Mouse (Mus musculus): ENCODE results near the gene Fam19a2. TPM values are rescaled to one million over a fixed set of nuclear protein-coding genes. Genes with fewer than 3 reads are reported as not detected.

Gene Fam19a2
- 0.04 TPM for polyA plus RNA-seq (2012; fragmentation: generic; extraction: Trizol)
- long read RNA-seq, experiment 1: 0 reads
- long read RNA-seq, experiment 2, partial matches to known transcripts: 1 of 1 reads
- long read RNA-seq, experiment 2, other reads (novel, unspliced or antisense): 0 of 1 reads

- Histone ChIP-seq H3K79me2 (ENCODE audit: control insufficient read depth, insufficient read depth) (no peaks in the 10 kb centered on the region), H3K36me3 (ENCODE audit: control insufficient read depth, insufficient read depth) (no peaks in the 10 kb centered on the region), H3ac (ENCODE audit: control insufficient read depth, insufficient read length, low read depth) (peak within 1 kb of the TSS; percentile 69), H3K27me3 (ENCODE audit: control insufficient read depth, insufficient read depth, insufficient read length) (peaks cover 4% of the 10 kb centered on the region), H3K4me3 (ENCODE audit: insufficient read depth, poor library complexity, severe bottlenecking) (peak within 1 kb of the TSS; percentile 2), H3K79me3 (ENCODE audit: low read depth) (no peaks in the 10 kb centered on the region)
- TF ChIP-seq CTCF (IDR thresholded peaks at IDR 0.05; ENCODE audit: control insufficient read depth, insufficient read depth, insufficient read length) (peak; percentile 18), CEBPB (IDR thresholded peaks at IDR 0.05; ENCODE audit: low read depth) (no peak)
Observed at GRCm38 (mm10) chr10:123263876-123264309, at the start of gene Fam19a2. TSS of gene Fam19a2 (plus strand) at chr10:123263996.

DNA sequence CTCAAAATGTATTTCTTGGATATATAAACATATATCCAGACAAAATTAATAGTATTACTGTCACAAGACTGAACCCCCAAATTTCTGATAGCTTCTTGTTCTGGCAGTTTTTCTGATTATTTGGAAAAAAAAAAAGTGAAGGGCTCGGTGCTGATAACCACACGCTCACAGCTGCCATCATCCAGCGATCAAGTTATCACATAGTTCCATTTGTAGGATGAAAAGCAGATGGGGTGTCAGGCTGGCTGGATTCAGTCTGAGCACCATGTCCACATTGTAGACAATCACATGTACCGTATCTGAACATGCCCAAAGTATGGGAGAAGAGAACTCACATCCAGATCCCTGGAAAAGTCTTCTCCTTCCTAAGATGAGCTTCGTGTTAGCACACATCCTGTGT lies 41.0 kb upstream of the Fam19a2 start:
- H3K79me3 ChIP-seq (ENCODE audit: low read depth): no peaks in the 10 kb centered on the region
- H3K27me3 ChIP-seq (ENCODE audit: control insufficient read depth, insufficient read depth, insufficient read length): no peaks in the 10 kb centered on the region
- TF ChIP-seq MAX (IDR thresholded peaks at IDR 0.05) (no peak), CEBPB (IDR thresholded peaks at IDR 0.05; ENCODE audit: low read depth) (no peak)
- no peaks in the 10 kb centered on the region for H3K36me3 ChIP-seq (ENCODE audit: control insufficient read depth, insufficient read depth)
- no peak overlapping the region for H3K4me3 ChIP-seq (ENCODE audit: insufficient read depth, poor library complexity, severe bottlenecking)
- no peaks in the 10 kb centered on the region for H3K79me2 ChIP-seq (ENCODE audit: control insufficient read depth, insufficient read depth)
- no peak overlapping the region for H3ac ChIP-seq (ENCODE audit: control insufficient read depth, insufficient read length, low read depth)

- Histone ChIP-seq H3K79me3 (ENCODE audit: low read depth) (no peaks in the 10 kb centered on the region), H3K4me3 (ENCODE audit: insufficient read depth, poor library complexity, severe bottlenecking) (no peak overlapping the region), H3K27me3 (ENCODE audit: control insufficient read depth, insufficient read depth, insufficient read length) (no peaks in the 10 kb centered on the region), H3ac (ENCODE audit: control insufficient read depth, insufficient read length, low read depth) (no peak overlapping the region), H3K79me2 (ENCODE audit: control insufficient read depth, insufficient read depth) (no peaks in the 10 kb centered on the region), H3K36me3 (ENCODE audit: control insufficient read depth, insufficient read depth) (no peaks in the 10 kb centered on the region)
- TF ChIP-seq USF1 (IDR thresholded peaks at IDR 0.05; ENCODE audit: low read depth) (no peak), MYOG (IDR thresholded peaks at IDR 0.05; ENCODE audit: control insufficient read depth, extremely low read depth, insufficient read length) (no peak), CEBPB (IDR thresholded peaks at IDR 0.05; ENCODE audit: low read depth) (no peak)
Observed at GRCm38 (mm10) chr10:123229420-123229819, 34.4 kb upstream of the Fam19a2 start.

DNA sequence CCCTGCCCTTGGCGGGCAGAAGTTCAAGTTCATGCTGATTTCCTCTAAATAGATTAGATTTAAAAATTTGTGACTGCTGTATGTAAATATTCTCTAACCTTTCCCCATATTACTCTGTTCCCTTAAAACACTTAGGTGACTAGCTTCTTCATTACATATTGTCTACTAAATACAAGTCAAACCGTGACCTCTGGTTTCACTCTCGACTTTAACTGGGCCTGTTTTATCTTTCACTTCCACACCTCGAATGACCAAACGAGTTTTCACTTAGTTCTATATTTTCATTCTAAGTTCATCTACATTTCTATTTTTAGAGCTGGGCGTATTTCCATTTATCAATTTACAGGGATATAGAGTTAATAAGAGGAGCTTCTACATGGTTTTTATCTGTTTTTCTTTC lies 15.7 kb upstream of the Fam19a2 start:
- Histone ChIP-seq H3K4me3 (ENCODE audit: insufficient read depth, poor library complexity, severe bottlenecking) (no peak overlapping the region), H3K79me3 (ENCODE audit: low read depth) (no peaks in the 10 kb centered on the region), H3ac (ENCODE audit: control insufficient read depth, insufficient read length, low read depth) (no peak overlapping the region), H3K36me3 (ENCODE audit: control insufficient read depth, insufficient read depth) (no peaks in the 10 kb centered on the region), H3K27me3 (ENCODE audit: control insufficient read depth, insufficient read depth, insufficient read length) (no peaks in the 10 kb centered on the region), H3K79me2 (ENCODE audit: control insufficient read depth, insufficient read depth) (no peaks in the 10 kb centered on the region)
- no peak for TF ChIP-seq USF1 (IDR thresholded peaks at IDR 0.05; ENCODE audit: low read depth)
- no peak for TF ChIP-seq MYOD1 (IDR thresholded peaks at IDR 0.05; ENCODE audit: control insufficient read depth, insufficient read length, low read depth)
- no peak for TF ChIP-seq CTCF (IDR thresholded peaks at IDR 0.05; ENCODE audit: control insufficient read depth, insufficient read depth, insufficient read length)
- TF ChIP-seq FOSL1 (IDR thresholded peaks at IDR 0.05; ENCODE audit: insufficient read depth, low read length, poor library complexity, severe bottlenecking): no peak
- no peak for TF ChIP-seq CEBPB (IDR thresholded peaks at IDR 0.05; ENCODE audit: low read depth)
- TF ChIP-seq MYOG (IDR thresholded peaks at IDR 0.05; ENCODE audit: control insufficient read depth, extremely low read depth, insufficient read length): no peak
- TF ChIP-seq MAX (IDR thresholded peaks at IDR 0.05): no peak

DNA sequence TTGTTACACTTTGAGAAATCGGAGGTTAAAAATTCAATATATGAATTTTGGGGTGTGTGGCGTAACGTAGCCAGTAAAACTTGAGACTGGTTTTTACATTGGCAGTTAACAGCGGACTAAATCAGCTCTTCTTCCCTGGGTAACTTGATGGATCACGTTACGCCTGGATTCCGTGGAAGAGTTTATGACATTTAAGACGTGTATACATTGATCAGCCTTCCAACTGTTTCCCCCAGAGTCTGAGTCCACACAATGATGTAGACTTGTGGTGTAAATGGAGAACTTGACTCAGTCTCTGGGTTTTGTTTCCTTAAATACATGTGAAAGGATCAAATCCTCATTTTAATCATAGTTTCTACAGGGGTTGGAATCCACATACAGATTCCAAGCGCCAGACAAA lies 11.9 kb upstream of the Fam19a2 start:
- Histone ChIP-seq H3K79me2 (ENCODE audit: control insufficient read depth, insufficient read depth) (no peaks in the 10 kb centered on the region), H3K79me3 (ENCODE audit: low read depth) (no peaks in the 10 kb centered on the region), H3K4me3 (ENCODE audit: insufficient read depth, poor library complexity, severe bottlenecking) (no peak overlapping the region), H3K36me3 (ENCODE audit: control insufficient read depth, insufficient read depth) (no peaks in the 10 kb centered on the region), H3ac (ENCODE audit: control insufficient read depth, insufficient read length, low read depth) (no peak overlapping the region), H3K27me3 (ENCODE audit: control insufficient read depth, insufficient read depth, insufficient read length) (no peaks in the 10 kb centered on the region)
- TF ChIP-seq MYOD1 (IDR thresholded peaks at IDR 0.05; ENCODE audit: control insufficient read depth, insufficient read length, low read depth): peak; percentile 26
- TF ChIP-seq MYOG (IDR thresholded peaks at IDR 0.05; ENCODE audit: control insufficient read depth, extremely low read depth, insufficient read length): no peak
- no peak for TF ChIP-seq CEBPB (IDR thresholded peaks at IDR 0.05; ENCODE audit: low read depth)

GRCm38 (mm10) chr10:123254299-123254698 lies 9.5 kb upstream of the Fam19a2 start:
- no peaks in the 10 kb centered on the region for H3K79me2 ChIP-seq (ENCODE audit: control insufficient read depth, insufficient read depth)
- TF ChIP-seq MYOG (IDR thresholded peaks at IDR 0.05; ENCODE audit: control insufficient read depth, extremely low read depth, insufficient read length) (no peak), CEBPB (IDR thresholded peaks at IDR 0.05; ENCODE audit: low read depth) (no peak), CTCF (IDR thresholded peaks at IDR 0.05; ENCODE audit: control insufficient read depth, insufficient read depth, insufficient read length) (no peak), FOSL1 (IDR thresholded peaks at IDR 0.05; ENCODE audit: insufficient read depth, low read length, poor library complexity, severe bottlenecking) (no peak), MYOD1 (IDR thresholded peaks at IDR 0.05; ENCODE audit: control insufficient read depth, insufficient read length, low read depth) (no peak), MAX (IDR thresholded peaks at IDR 0.05) (no peak), USF1 (IDR thresholded peaks at IDR 0.05; ENCODE audit: low read depth) (no peak)
- H3K36me3 ChIP-seq (ENCODE audit: control insufficient read depth, insufficient read depth): no peaks in the 10 kb centered on the region
- H3ac ChIP-seq (ENCODE audit: control insufficient read depth, insufficient read length, low read depth): no peak overlapping the region
- no peak overlapping the region for H3K4me3 ChIP-seq (ENCODE audit: insufficient read depth, poor library complexity, severe bottlenecking)
- no peaks in the 10 kb centered on the region for H3K79me3 ChIP-seq (ENCODE audit: low read depth)
- no peaks in the 10 kb centered on the region for H3K27me3 ChIP-seq (ENCODE audit: control insufficient read depth, insufficient read depth, insufficient read length)
